Mouse (Mus musculus): ENCODE measurements around the gene Styx.
"Not testable (repeated sequence)": the region's sequence is repeated elsewhere in the genome, so short reads cannot be mapped to it uniquely, and the experiment has no call there.

Gene Styx

GRCm38 (mm10) chr14:45364211-45365195 lies 13.6 kb downstream of the Styx start:
- DNase-seq (ENCODE audit: low spot score), result no peak

- DNase-seq (ENCODE audit: low spot score), result no peak
Observed at GRCm38 (mm10) chr14:45365196-45365587, 14.3 kb downstream of the Styx start.

DNA sequence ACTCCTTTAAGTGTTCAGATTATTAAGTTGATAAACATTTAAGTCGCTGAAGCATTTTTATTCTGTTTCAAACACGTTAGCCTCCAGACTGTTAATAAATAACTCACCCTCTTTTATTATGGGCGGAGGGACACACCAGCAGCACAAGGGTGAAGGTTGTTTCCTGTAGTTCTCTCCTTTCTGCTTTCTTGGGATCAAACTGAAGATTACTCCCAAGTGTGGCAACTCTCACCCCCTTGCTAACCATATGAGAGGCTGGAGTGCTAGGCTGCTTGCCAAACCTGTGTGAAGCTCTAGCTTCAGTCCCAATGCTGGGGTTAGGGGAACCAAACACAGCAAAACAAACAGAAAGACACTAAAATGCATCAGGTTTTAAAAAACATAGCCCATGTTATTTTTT lies 27.9 kb downstream of the Styx start:
- no peak for DNase-seq (ENCODE audit: low spot score)

- DNase-seq (ENCODE audit: low spot score), result no peak
Observed at GRCm38 (mm10) chr14:45380756-45381155, 29.9 kb downstream of the Styx start.

- no peak for DNase-seq (ENCODE audit: low spot score)
Observed at GRCm38 (mm10) chr14:45382912-45383311, 32.0 kb downstream of the Styx start.

DNA sequence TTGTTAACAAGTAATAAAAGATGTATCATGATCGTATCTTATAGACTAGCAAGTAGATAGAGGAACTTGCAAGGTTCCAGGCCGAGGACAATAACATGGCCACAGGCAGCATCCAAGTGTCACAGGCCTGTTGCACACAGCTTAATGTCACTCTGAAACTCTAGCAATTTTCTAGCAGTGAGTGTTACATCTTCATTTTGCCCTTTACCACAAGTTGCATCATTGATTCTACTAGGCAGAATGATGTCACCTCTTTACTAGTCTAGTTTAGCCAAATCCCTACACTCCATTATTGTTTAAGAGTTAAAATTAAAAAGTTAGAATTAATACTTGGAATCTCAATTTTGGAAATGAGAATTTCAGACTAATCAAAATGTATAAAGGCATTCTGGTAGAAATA lies 34.7 kb downstream of the Styx start:
- peak; percentile 48 for DNase-seq (ENCODE audit: low spot score)

DNA sequence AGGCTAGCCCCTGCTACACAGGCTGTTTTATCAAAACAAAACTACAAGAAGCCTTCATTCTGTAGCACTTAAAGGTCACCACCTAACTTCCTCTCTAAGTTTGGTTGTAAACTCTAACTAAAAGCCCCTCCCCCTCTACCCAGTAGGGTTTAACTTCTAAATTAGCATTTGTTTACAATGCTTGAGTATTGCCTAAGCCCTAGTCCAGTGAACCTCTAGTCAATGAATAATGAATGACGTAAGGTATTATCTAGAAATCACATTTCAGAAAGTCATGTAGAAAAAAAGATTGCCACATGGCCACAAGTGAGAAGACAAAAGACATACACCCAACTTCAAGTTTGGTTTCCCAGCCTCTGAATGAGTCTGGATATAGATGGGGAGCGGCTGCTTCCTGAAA lies 36.6 kb downstream of the Styx start:
- DNase-seq (ENCODE audit: low spot score), result peak; percentile 40

DNA sequence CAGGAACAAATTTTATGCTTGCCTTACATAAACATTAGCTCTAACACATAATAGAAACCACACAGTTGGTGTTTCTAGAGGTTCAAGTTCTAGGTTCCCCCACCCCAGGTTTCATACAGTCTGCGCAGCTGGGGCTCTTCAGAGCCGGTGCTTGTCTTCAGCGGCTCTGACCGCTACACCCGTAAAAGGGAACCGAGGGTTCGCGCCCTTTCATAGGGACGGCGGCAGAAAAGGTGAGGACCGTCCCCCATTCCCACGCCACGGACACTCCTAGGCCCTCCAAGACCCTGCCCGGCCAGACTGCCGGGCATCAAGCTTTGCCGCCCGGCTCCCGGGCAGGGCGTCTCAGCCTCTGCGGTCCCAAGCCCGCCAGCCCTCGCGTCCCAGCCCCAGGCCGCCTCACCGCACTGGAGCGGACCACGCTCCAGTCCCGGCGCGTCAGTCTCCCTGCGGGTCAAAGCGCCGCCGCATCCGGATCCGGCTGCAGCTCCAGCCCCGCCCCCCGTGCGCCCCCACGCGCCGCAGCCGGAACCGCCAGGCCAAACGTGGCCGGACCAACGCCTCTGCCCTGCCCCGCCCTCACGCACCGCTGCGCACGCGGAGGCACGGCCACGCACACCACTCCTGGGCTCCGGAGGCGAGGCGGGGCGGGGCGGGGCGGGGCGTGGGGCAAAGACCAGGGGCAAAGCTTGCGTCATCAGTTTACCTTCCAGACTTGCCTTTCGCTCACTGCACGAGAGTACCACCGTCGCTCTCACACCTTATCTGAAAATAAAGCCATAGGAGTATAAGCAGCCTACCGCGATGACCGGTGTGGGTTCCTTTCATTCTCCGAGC lies 37.7 kb downstream of the Styx start:
- peak; percentile 94 for DNase-seq (ENCODE audit: low spot score)

DNA sequence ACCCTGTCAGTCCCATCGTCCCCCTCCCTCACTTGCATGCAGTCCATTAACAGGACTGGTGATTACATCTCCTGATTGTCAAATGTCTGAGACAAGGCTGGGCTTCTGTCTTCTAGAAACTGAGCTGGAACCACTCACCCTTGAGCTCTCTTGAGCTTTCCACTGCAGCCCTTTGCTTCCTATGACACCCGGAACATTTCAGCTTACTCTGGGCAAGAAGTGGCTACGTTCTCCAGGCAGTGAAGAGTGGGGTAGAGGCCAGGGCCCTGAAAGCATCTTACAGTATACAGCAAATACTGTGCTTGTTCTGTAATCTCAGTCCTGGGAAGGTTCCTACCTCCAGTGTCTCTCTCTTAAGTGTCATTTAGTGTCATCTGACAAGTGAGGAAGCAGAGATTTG lies 38.3 kb downstream of the Styx start:
- DNase-seq (ENCODE audit: low spot score), result peak; percentile 45

DNA sequence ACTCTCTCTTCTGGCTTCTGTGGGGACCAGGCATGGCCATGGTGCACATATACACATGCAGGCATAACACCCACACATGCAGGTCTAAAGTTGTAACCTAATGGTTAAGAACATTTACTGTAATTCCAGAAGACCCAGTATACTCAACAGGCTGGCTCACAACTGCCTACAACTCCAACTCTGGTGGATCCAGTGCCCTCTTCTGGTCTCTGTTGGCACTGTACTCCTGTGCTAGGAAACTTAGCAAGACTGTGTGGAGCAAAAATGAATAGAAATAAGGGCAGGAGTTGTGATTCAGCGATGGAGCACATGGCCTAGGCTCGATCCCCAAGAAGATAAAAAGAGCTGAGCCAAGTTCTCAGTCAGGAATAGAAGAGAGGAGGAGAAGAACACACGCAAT lies 48.9 kb downstream of the Styx start:
- no peak for DNase-seq (ENCODE audit: low spot score)

GRCm38 (mm10) chr14:45403651-45404050 lies 52.8 kb downstream of the Styx start:
- DNase-seq (ENCODE audit: low spot score), result no peak

DNA sequence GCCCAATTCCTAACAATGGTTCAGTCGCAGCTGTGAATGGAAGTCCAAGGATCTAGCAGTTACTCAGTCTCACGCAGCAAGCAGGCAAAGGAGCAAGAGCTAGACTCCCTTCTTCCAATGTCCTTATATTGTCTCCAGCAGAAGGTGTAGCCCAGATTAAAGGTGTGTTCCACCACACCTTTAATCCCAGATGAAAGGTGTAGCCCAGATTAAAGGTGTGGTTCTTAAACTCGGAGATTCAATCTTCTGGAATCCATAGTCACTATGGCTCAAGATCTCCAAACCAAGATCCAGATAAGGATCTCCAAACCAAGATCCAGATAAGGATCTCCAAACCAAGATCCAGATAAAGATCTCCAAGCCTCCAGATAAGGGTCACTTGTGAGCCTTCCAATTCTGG lies 53.9 kb downstream of the Styx start, which contains the start of gene Gnpnat1:
Gene Gnpnat1, minus strand, starts transcription at position 101 of the 400 bp plus-strand sequence.
- DNase-seq (ENCODE audit: low spot score), result not testable (repeated sequence)

- DNase-seq (ENCODE audit: low spot score), result no peak
Observed at GRCm38 (mm10) chr14:45416265-45416664, 65.4 kb downstream of the Styx start.

DNA sequence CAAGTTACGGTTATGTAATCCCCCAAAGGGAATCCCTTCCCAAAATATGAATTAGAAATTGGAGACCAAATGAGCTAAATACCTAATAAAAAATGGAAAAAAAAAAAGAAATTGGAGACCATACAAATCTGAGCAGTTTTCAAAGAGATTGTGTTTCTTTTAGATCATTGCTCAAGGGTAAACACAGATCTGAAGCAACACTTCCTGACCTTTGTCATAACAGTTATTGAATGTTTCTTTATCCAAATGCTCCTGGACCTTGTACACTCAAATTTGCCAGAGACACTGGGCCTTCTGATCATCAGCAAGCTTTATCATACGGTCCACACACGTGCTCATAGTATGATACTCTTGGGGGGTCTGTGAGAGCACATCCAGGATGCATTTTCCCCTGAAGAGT lies 67.7 kb downstream of the Styx start:
- no peak for DNase-seq (ENCODE audit: low spot score)

GRCm38 (mm10) chr14:45419323-45419722 lies 68.4 kb downstream of the Styx start:
- DNase-seq (ENCODE audit: low spot score), result no peak

GRCm38 (mm10) chr14:45422371-45422770 lies 71.5 kb downstream of the Styx start:
- peak; percentile 37 for DNase-seq (ENCODE audit: low spot score)

DNA sequence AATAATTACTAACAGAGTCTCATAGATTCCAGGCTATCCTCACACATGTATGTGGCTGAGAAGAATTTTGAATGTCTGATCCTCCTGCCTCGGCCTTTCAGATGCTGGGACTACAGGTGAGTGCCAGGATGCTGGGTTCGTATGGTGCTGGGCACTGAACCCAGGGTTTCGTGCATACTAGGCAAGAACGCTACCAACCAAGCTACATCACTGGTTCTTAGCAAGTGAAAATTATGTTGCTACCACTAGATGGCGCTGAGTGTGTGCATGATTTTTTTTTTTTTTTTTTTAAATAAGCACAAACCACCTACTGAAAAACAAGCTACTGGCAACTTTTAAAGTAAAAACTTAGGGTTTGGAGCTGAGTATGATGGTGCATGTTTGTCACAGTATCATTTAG lies 72.3 kb downstream of the Styx start:
- peak; percentile 80 for DNase-seq (ENCODE audit: low spot score)

DNA sequence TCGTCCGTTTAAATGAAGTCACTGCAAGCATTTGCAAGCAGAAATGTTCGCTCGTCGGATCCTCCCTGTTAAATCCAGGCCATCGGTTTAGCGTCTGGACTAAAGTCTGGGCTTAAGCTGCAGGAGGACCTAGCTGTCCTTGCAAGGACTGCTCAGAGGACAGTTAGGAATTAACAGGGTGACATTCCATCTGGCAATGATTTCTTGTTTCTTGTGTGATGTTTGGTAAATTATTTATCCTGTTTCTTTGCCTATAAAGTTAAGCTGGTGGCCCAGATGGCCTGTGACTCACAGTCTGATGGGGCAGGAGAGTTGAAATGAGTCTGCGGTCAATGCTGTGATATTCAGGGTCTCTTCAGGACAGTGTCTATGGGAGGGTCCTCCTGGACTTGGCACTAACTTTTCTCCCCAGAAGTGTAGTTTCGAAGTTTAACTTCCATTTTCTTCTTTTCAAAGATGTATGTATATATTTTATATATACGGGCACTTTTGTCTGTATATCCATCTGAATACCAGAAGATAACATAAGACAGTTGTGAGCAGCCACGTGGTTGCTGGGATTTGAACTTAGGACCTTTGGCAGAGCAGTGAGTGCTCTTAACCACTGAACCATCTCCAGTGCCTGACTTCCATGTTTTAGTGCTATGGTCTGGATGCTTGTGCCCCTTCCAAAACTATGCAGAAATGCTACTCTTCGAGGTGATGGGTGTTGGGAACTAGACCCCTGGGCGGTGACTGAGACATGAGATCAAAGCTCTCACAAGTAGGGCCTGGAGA lies 79.4 kb downstream of the Styx start:
- no peak for DNase-seq (ENCODE audit: low spot score)

- DNase-seq (ENCODE audit: low spot score), result no peak
Observed at GRCm38 (mm10) chr14:45432003-45432402, 81.1 kb downstream of the Styx start.

DNA sequence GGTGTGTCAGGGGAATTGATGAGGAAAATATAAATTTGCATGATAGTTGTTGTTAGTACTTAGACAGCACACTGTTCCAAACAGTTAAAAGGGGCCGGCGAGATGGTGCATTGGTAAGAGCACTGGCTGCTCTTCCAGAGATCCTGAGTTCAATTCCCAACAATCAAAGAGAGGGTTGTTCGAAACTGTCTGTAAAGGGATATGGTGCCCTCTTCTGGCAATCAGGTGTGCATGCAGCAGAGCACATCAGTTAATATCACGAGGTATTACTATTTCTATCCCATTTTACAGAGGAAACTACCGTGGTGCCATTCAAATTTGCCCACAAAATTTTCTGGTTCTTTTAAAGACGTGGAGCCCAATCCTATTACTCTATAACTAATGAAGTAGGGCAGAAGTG lies 83.3 kb downstream of the Styx start:
- DNase-seq (ENCODE audit: low spot score), result no peak

DNA sequence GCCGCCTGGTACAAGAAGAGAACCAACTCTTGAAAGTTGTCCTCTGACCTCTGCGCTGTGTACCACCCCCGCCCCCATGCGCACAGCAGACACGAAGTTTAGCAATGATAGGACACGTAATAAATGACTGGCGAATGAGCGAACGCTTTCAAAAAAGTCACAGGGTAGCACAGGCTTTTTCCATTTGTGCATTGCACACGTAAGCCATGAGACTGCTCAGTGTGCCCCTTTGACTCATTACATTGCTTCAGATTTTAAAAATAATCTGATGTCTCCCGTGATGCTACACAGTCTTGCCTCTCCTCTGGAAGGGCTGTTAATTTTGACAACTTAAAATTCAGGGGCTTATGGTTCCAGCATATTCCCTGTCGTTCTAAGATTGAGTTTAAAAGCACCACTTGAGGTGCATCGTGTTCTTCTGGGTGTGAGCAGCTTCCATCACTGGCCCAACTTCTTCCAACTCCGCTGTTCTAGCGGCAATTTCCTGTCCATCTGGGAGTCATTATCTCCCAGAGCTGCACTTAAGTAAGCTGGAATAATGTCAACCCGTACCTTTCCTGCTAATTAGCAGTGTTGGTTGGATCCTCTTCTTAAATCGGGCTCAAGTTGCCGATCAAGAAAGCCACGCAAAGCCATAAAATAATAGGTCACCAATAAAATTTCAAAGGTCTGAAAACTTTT lies 87.5 kb downstream of the Styx start:
- DNase-seq (ENCODE audit: low spot score), result no peak

GRCm38 (mm10) chr14:45438931-45439275 lies 88.0 kb downstream of the Styx start:
- DNase-seq (ENCODE audit: low spot score), result no peak

Data from MN1 (cell line).